Mouse (Mus musculus): ENCODE data around the gene Itpkb.

Itpkb gene

GRCm38 (mm10) chr1:180330145-180330706, at the start of gene Itpkb:
Gene Itpkb, plus strand, starts transcription at chr1:180330485.
- peak; percentile 73 for DNase-seq (ENCODE audit: low read depth, low spot score)

DNA sequence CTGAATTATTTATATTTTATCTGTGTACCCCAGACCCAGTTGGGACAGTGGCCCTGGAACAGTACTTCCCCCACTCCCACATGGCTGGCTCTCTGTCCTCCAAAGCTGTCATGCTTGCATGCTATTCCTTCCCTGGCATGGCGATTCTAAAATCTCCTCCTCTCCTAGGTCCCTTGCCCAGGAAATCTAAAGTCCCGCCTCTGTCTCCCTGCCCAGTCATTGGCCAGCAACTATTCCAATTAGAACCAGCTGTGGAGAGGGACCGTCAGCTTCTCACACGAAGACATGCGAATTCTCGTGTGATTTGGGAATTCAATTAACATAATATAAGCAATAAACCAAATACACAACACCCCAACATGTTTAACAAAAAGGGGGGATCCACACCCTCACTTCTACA, 47.7 kb upstream of the Itpkb start:
- peak; percentile 74 for DNase-seq (ENCODE audit: low read depth, low spot score)

DNA sequence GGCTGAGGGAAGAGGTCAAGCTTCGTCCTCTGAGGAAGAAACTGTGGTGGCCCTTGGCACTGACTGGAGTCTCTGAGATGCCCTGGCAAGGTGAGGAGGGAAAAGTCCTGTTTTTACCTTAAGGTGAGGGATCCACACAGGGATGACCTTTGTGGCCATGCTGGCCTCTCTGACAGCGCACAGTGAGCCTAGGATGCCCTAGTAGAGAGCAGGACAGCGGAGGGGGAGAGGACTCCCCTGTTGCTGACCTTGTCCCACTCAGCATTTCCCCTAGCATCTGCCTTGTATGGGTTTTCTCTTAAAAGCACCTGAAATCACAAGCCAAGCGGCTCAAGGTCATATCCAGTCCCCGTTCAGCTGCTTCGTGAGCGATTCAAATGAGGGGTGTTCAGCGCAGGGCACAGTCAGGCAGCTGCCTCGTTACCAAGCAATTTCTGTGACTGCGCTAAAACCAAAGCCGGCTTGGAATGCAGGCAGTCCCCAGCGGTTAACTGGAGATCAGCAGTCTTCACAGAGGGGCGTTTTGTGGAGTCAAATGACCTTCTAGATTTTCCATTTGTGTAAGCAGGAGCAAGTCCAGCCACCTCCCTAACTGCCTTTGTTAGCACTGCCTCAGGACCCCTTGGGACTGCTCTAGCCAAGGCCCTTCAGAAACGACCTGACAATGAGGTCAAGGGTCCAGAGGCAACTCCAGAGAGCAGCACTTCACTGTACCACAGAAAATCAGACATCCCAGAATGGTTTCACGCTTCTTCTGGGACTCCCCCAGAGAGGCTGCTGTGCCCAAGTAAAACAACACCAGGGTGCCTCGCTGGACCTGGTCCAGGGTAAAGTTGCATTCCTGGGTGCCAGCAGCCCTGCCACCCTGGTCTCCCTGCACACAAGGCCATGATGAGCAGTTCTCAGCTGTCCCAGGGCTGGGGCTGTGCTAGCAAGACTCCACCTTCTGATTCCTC, 46.2 kb upstream of the Itpkb start:
- peak; percentile 83 for DNase-seq (ENCODE audit: low read depth, low spot score)

- peak; percentile 82 for DNase-seq (ENCODE audit: low read depth, low spot score)
Measured at GRCm38 (mm10) chr1:180286081-180286831, 44.0 kb upstream of the Itpkb start.

- no peak for DNase-seq (ENCODE audit: low read depth, low spot score)
Measured at GRCm38 (mm10) chr1:180288227-180288626, 42.1 kb upstream of the Itpkb start.

- no peak for DNase-seq (ENCODE audit: low read depth, low spot score)
Measured at GRCm38 (mm10) chr1:180288872-180289468, 41.3 kb upstream of the Itpkb start.

DNA sequence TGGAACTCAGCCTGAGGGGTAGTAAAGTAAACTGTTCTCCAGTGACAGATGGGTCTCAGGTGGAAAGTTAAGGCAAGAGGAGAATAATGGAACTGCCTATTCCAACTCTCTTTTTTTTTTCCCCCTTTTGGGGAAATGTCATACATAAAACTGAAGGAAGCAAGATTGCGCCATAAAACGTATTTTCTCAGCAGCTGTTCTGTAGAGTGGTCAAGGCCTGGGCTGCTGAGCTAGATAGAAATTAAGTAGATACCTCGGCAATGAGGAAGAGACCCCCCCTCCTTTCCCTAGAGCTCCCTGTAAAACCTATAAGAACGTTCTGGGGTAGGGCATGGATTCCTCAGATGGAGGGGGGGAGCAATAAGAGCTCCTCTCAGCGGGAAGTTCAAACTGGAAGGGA, 40.5 kb upstream of the Itpkb start:
- no peak for DNase-seq (ENCODE audit: low read depth, low spot score)

GRCm38 (mm10) chr1:180290358-180290757, 39.9 kb upstream of the Itpkb start:
- DNase-seq (ENCODE audit: low read depth, low spot score), result no peak

- no peak for DNase-seq (ENCODE audit: low read depth, low spot score)
Measured at GRCm38 (mm10) chr1:180296088-180296487, 34.2 kb upstream of the Itpkb start.

DNA sequence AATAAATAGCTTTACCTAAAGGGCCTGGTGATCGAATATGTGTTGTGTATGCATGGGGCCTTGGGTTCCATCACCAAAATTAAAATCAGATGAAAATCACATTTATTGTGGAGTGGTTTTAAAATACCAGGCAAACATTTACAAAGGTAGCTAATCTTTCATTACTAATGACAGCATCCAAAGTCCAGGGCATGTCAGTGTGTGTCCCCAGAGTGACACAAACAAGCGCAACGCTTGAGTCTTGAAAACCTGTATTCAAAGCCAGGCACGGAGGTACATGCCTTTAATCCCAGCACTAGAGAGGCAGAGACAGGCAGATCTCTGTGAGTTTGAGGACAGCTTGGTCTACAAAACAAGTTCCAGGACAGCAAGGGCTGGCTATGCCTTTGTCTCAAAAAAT, 30.6 kb upstream of the Itpkb start:
- no peak for DNase-seq (ENCODE audit: low read depth, low spot score)

DNA sequence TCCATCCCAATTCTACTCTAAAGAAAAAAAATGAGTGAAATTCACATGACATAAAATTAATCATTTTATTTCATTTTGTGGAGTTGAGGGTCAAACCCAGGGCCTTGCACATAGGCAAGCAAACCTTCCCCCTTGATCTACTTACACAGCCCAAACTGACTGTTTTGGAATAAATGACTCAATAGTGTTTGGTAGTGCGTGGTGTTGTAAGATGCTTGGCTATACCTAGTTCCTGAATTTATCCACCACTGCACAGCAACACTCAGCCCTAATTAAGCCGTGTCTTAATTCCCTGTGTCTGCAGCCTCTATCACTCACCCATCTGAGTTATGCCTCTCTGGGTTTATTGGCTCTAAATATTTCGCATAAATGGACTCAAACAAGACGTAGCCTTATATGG, 30.0 kb upstream of the Itpkb start:
- DNase-seq (ENCODE audit: low read depth, low spot score), result no peak

DNA sequence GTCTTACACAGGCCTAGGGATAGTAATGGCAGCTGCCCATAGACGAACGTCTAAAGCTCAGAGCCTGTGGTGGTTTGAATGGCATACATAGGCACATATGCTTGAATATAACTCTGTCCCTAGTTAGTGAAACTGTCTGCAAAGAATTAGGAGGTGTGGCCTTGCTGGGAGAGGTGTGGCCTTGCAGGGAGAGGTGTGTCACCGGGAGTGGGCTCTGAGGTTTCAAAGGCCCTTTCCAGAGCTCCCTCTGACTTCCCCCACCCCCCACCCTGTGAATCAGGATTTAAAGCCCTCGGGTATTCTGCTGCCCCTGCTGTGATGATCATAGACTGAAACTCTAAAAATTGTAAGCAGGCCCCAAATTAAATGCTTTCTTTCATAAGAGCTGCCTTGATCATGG, 29.3 kb upstream of the Itpkb start:
- DNase-seq (ENCODE audit: low read depth, low spot score), result no peak

DNA sequence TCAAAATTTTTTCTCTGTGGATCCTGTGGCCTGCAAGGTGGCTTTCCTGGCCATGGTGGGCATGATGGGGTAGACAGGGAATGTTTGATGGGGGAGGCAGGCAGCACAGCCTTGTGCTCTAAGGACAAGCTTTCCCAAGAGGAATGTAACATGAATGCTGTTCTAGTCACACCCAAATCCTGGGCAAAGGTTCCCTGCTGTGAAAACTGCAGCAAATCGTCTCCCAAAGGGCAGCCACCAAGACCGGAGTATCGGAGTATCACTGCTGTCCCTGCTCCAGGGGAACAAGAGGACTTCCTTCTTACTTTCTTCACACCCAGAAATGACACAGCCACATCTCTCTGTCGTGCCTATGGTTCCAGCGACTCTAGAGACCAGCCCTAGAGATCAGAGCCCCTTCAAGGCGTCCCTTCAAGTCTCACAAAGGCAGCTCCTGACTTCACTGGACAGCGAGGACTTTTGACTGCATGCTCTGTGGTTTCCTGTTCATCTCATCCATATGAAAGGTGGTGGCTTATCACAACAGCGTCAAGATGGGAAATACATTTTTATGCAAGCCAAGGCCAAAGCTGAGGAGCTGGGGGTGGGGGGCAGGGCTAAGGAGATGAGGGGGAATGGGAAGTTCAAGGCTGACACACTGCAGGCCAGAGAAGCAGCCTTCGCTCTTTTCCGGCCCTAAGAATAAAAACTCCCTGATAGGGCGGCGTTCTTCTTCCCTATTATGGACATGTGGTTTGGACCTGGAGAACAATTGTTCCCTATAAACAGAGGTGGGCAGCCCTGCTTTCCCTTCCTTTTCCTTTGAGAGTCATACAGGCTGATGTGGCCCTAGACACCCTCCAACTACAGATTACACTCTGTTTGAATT, 27.8 kb upstream of the Itpkb start:
- no peak for DNase-seq (ENCODE audit: low read depth, low spot score)

- DNase-seq (ENCODE audit: low read depth, low spot score), result no peak
Measured at GRCm38 (mm10) chr1:180303600-180303999, 26.7 kb upstream of the Itpkb start.

GRCm38 (mm10) chr1:180306889-180307288, 23.4 kb upstream of the Itpkb start:
- DNase-seq (ENCODE audit: low read depth, low spot score), result no peak

GRCm38 (mm10) chr1:180307661-180308060, 22.6 kb upstream of the Itpkb start:
- DNase-seq (ENCODE audit: low read depth, low spot score), result no peak

GRCm38 (mm10) chr1:180308897-180309296, 21.4 kb upstream of the Itpkb start:
- DNase-seq (ENCODE audit: low read depth, low spot score), result no peak

GRCm38 (mm10) chr1:180312286-180312685, 18.0 kb upstream of the Itpkb start:
- DNase-seq (ENCODE audit: low read depth, low spot score), result no peak

DNA sequence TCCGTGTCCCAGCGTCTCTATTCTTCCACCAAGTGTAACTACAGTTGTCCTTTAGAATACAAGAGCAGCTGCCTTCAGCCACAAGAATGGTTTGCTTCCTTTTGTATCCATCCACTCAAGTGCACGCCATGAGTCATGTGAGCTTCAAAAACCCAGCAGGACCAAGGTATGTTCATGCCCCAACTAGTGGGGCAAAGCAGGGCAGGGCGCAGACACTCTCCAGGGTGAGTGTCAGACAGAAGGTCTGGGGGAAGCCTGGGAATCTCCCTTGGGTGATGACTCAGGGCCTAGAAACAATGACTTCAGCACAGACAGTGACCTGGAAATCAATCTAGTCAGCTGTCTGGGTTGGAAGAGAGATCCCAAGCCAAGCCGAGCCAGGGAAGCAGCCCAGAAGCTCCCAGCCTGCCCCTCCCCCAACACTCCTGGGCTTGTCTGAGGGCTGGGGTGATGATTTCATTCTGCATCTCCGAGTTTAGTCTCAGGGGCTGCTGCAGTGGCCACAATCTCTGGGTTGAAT, 17.4 kb upstream of the Itpkb start:
- DNase-seq (ENCODE audit: low read depth, low spot score), result no peak

GRCm38 (mm10) chr1:180313517-180314440, 16.5 kb upstream of the Itpkb start:
- peak; percentile 57 for DNase-seq (ENCODE audit: low read depth, low spot score)

Measured in forelimb bud, embryonic 11.5 days (tissue).